Mouse (Mus musculus): Measurements from ENCODE around the gene Sost.

Sost gene

DNA sequence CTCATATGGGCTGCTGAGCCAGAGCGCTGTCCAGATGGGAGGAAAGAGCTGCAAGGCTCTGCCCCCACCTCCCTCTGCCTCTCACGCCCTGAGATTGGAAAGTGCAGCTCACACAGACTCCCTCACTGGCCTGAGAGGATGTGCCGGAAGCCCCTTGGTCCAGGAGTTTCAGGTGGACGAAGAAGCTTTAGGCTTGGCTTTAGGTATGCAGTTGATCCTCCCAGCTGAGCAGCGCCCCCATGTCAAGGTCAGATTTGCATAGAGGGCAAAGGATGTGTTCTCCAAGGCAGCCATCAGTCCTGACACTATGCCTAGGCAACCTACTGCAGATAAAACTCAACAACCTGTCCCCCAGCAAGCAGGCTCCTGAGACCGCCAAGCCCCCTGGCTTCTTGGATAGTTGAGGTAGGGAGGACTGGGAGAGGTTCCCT is 16.2 kb upstream of the Sost start:
- peak; percentile 36 to 55 for DNase-seq

DNA sequence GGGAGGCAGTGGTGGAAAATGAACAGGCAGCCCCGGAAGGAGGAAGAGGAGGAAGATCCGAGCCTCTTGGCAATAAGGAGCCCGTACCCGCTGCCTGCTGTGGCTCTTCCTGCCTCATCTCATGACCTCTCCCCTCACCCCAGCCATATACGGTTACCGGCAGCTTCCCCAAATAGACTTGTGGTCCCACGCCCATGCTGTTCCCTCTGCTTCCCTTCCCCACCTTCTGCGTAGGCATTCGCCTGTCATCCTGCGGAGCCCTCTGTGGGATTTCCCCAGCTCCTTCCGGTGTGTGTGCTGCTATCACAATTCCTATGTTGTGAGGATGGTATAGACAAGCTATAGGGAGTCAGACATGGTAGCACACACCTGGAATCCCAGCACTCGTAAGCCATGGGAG is 15.0 kb upstream of the Sost start:
- DNase-seq: peak; percentile 69 to 70

DNA sequence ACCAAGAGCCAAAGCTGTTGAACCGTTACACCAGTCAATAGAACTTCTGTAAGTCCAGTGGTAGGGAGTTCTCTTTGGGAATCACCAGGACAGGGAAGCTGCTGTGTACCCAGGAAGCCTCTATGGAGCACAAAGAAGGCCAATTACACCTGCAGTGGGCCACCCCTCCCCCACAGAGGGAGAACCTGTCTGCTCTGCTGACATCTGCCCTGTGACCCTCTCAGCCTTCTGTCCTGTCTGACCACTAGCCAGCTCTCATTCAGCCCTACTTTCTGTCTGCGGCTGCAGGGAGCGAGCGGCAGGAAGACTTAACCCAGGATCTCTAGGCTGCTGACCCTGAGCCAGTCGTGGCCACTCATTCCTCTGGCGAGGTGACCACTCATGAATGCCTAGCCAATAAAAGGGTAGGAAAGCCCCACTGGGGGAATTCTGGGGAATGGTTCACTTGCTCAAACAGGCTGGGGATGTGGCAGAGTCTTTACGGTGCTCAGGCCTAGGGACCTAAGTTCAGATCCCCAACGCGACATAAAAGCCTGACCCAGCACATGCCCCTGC is 13.9 kb upstream of the Sost start:
- no peak for DNase-seq

DNA sequence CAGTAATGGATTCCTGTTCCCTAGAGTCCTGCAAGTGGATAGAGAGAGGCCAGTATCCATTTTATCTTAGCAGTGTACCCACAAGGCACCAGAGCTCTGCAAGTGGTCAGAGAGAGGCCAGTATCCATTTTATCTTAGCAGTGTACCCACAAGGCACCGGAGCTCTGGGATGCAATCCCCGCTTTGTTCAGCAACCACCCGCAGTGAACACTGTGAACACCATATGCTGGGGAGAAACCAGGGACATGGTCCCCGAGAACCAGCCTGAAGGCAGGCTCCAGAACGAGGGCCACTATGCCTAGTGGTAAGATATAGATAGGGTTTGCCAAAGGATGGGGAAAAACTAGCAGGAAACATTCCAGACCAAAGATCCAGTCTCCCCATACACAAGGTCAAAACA is 12.3 kb upstream of the Sost start:
- DNase-seq: no peak

DNA sequence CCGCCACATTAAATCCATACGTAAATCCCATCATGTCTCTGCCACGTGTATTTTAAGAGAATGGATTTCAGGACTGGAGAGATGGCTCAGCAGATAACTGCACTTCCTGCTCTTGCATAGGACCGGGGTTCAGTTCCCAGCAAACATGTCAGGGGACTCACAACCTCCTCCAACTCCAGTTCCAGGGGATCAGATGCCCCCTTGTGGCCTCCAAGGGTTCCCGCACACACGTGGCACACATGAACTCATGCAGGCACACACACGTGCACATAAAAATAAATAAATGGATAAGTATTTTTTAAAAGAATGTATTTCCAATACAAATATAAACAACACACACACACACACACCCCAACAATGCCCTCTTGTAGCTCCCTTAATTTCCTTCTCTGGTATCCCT is 10.1 kb upstream of the Sost start:
- no peak for DNase-seq

DNA sequence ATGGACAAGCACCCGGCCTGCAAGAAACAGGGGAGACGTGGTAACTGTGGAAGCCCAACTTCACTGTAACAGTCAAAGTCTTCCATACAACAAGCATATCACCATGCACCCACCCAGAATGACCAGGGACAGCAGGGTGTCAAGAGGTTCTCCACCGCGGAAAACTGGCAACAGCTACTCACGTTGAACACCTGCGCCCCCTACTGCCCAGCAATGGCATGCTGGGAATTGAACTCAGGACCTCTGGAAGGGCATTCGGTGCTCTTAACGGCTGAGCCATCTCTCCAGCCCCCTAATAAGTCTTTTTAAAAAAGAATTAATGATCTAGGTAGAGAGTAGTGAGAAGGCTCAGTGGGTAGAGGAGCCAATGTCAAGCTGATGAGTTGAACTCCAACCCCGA is 8.1 kb upstream of the Sost start:
- peak in 1 of 2 experiments; percentile 49 for DNase-seq

DNA sequence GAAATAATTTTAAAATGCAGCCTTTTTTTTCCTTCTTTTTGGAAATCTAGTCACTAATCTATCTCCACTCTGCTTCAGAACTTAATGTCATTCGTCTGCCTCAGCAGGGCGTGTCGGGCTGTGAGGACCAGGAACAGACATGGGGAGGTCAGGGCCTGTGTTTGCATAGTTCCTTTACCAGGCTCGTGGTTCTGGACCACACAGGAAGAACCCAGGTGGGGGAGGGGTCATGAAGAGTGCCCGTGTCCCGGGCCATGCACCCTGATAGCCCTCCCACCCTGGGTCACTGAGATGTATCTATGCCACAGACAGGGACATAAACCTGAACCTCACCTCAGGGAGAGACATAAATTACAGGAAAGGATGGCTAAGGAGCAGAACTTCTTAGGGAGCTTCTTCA is 7.4 kb upstream of the Sost start:
- peak in 1 of 2 experiments; percentile 17 for DNase-seq

DNA sequence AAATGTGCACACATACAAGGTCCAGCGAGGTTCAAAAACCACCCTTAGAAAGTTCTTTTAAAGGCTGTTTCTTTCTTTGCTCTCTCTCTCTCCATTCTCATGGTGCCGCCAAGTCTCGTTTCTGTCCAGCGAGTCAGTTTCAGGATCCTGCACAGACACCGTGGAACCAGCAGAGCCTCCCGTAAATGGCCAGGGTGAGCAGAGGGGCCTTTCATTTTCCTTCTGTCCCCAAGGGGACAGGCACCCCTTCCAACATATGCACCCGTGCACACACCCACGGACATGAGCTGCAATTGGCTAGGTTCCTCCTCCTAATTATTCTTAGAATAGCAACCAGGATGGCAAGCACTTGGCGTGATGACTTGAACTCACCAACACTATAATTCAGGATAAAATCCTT is 6.7 kb upstream of the Sost start:
- DNase-seq: no peak

DNA sequence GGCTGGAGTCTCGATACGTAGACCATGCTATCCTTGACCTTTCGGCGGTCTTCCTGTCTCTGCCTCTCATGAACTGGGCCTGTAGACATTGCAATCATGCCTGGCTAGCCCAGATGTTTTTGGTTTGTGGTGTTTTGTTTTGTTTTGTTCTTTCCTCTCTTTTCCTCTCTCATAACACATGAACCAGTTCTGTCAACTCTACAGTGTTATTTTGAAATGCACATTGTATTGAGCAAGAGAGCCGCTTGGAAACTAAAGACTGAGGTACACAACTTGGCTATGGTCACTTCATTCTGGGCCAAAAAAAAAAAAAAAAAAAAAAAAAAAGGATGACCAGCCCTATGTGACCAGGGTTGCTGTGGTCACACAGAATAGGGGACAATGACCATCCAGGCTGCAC is 5.8 kb upstream of the Sost start:
- no peak for DNase-seq

DNA sequence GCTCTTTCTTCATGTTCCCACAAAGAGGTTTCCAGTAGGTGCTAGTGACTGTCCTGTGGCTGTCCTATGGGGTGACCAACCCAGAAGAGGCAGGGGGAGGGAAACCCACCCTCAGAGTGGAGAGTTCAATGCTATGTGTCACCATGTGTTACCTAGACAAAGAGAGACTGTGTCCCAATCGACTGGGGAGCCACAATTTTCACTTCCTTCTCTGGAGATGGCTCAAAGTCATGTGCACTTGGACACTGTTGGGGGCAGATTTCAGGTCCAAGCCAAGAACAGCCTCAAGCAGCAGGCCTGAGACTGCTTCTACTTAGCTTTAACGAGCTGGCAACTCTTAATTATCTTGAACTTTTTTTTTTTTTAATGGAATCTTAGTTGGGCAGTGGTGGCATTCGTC is 5.3 kb upstream of the Sost start:
- peak in 1 of 2 experiments; percentile 24 for DNase-seq

DNA sequence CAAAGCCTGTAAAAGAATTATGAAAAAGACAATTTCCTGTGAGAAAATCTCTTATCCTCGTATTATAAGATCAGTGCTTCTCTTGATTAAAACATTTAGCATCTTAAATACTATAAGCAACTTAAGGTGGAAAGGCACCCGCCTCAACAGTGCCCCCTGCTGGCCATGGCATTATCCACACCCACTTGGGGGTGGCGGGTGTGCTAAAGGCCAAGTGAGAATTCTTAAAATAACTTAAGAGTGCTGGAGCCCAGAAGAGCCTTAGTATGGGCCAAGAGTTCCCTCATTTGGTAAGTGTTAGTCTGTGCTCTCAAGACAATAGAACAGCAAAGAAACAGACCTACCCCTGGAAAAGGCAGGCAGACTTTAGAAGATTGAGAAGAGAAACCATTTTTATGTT is 4.6 kb upstream of the Sost start:
- DNase-seq: peak; percentile 65 to 72

DNA sequence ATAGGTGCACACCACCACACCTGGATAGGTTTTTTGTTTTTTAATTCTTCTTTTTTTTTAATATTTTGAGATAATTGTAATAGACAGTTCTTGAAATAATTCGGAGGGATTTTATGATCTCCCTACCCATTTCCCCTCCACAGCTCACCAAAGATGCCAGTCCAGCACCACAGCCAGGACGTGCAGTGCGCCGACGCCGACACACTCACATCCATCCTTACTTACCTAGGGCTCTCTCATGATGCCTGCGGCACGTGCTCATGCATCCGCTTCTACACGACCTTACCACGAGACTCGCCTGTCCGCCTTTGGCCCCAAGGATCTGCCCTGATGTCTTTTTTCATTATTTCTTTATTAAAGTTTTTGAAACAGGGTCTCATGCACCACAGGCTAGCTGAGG is 3.0 kb upstream of the Sost start:
- DNase-seq: no peak

DNA sequence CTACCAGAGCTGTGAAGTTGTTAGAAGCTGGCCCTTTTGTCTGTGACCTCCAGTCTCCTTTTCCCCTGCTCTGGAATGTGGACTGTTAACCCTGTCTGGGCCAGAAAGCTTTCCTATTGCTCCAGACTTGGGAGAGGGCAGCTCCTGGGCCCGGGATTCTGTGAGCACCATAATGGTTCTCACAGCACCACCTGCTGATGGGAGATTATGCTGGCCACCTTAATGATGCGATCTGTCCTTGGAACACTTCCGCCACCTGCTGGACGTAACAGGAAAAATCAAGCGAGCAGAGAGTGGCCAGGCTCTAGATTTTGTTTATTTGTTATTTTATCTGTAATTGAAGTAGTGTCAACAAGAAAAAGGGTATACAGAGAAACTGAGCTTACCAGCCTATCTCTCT is 2.0 kb upstream of the Sost start:
- peak; percentile 72 to 86 for DNase-seq

DNA sequence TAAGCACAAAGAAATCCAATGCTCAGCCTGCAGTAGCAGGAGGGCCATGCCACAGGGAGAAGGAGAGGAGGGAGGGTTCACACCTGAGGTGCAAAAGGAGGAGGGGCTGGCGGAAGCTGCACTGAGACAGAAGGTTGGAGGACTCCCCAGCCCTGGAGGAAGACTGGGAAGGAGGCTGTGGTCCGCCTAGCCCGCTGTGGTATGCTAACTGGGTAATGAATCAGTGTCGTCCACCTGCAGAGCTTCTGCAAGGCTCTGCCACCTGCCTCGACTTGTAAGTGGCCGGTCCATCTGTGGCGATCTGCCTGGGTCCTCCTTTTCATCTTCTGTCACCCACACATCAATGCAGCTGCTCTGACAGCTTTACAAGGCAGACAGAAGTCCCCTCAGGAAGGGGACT is 1.5 kb upstream of the Sost start:
- DNase-seq: no peak

DNA sequence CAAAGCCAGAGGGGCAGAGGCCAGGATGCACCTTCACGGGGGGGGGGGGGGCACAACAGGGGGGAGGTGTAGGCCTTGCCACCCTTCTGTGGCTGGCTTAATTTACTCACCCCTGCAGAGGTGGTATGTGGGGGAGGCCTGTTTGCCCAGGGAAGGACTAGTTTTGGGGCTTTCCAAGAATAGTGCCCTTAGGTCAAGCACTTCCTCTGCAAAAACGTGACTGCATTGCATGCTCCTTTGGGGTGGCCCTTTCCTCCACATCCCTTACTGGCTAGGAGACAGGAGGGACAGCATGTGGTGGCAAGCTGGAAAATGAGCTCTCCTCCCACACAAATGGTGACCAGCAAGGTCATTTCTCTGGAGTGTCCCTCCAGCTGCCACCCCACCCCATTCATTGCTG is 1.3 kb downstream of the Sost start:
- no peak for DNase-seq

DNA sequence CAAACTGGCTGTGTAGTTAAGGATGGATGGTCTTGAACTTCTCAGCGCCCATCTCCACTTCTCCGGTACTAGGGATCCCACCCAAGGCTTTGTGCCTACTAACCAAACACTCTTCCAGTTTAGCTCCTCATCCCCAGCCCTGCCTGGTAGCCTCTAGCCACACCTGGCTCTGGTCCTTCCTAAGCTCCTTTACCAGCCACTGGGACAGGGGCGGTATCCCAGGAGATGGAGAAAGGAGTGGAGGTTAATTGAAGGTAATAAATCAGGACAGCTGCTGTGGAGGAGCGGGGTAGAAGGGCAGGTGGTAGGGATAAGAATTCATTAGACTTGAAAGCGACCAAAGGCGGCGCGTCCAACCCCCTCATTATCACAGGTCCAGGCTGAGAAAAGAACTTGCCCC is 2.2 kb downstream of the Sost start:
- DNase-seq: no peak

DNA sequence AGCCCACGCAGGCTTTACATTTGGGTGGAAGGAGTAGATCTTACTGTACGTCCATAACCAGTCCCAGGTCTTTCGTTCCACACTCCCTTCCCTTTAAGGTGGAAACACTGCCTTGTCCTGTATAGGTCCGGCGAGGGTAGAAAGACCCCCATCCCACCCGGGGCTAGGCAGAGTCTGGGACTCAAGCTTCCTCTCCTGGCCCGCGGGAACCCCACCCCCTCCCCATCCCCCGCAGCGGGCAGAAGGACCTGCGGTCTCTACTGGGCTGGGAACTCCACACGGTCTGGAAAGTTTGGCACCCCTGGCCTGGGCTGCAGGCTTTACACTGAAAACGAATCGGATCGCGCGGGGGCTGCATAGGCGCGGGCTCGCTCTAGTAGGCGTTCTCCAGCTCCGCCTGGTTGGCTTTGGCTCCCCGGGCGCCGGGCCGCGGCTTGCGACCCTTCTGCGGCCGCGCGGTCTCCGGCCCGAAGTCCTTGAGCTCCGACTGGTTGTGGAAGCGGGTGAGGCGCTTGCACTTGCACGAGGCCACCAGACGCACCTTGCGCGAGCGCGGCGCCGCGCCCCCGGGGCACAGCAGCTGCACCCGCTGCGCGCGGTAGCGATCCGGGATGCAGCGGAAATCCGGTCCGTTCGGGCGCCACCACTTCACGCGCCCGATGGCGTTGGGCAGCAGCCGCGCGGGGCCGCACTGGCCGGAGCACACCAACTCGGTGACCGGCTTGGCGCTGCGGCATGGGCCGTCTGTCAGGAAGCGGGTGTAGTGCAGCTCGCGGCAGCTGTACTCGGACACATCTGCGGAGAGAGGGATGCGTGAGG is 3.1 kb downstream of the Sost start:
- peak; percentile 42 to 61 for DNase-seq

DNA sequence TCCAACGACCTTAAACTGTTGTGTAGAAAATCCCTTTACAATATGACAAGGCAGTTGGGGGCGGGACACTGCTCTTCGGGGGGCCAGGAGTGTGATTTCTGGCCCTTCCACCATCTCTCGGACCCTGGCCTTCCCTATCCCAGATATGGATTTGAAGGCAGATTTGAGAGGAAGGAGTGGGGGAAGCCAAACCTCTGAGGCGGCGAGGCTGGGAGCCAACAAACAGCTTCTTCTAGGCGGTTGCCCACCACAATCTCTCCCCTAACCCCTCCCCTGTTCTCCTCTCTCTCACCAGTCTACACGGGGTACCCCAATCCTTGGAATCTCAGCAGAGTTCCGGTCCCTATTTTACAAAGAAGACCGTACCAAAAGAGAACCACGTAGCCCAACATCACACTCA is 3.8 kb downstream of the Sost start:
- DNase-seq: no peak

DNA sequence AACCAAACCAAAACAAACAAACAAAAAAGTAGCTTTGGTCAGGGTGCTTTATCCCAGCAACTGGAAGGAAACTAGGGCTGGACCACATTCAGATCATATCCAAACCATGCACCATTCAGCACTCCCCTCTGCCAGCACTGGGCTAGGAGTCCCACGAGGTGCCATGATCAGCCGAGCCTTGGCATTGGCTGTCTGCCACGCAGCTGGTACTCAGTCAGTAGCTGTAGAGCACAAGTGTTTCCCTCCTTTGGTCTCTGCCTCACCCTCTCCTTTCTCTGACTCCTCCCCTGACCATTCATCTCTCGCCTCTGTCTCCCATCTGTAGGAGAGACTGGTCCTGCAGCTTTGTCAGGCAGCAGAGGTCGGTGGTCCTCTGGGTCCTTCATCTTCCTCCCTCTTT is 9.3 kb downstream of the Sost start:
- no peak for DNase-seq

DNA sequence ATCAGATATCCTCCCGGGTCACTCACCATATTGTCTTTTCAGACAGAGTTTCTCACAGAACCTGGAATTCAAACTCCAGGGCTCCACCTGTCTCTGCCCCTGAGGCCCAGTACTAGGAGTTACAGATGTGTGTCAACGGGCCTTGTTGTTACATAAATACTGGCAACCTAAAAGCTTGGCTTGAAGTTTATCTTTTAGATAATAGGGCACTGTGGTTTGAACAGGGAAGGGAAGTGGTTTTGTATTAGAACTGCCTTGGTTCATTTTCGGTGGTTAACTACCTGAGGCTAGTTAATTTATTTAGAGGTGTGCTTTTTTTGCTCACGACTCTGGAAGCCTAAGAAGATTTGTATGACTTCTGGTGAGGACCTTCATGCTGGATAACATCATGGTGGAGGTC is 13.4 kb downstream of the Sost start:
- no peak for DNase-seq

DNA sequence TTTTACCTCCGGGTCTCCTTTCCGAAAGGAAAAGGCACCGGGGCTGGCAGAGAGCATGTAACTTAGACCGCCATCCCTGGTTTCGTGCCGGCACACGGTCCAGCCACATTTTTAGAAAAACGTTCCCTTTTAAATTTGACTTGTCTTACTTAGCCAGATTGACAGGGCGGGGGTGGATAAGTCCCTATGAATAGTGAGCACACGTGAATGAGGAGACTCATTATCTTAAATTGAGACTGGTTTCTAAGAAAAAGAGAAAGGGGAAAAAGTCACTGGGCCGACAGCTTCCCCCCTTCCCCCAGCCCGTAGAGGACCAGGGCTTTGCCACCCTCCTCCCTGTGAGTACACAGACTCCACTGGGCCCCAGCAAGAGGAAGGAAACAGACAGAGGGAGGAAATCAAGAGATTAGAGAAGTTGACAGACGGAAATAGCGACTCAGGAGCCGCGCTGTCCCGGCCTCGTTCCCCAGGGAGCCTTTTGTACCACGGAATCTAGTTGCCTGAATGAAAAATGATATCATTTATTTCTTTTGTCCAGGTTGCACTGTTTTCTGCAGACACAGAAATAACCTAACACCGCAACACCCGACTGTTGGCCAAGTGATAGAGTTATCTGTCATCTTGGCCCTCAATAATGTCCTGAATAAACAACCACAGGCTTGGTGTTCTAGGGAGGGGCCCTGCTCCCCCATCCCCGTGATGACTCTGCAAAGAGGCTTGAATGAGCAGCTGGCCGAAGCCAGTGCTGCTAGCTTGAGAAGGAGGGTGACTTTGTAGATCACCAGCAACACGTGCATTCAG is 14.1 kb downstream of the Sost start:
- DNase-seq: peak; percentile 60 to 80

DNA sequence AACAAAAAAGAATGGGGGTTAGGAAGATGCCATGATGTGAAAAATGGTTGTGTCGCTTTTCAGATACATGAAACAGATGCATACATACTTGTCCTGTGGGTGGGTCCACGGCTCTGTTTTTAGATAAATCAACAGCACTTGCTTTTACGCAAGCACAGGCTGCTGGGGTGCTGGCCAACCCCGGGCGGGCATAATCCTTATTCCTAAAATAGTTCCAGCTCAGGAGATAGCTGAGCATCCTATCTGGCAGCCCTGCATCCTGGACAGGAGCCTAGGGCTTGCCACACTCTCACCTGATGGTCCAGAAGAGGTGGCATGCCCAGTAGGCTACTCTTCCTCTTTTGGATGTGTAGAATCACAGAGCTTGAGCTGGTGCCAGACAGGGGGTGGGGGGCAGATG is 16.8 kb downstream of the Sost start:
- no peak for DNase-seq

DNA sequence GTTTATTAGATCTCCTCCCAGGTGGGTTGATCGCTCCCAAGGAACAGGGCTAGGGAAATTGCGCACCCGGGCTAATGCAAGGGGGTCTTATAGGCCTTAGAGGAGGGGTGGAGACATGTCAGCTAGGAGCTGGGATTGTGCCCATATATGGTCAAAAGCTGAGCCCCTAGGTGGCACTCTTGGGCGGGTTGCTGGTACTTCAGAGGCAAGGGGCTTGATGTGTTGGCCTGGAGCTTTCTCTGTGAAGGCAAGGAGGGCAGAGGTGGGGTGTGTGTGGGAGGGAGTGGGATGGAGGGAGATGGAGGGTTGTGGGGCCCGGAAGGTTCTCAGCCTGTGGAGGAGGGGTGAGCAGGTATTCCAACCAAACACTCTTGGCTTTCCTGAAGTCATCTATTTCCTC is 20.3 kb downstream of the Sost start:
- no peak for DNase-seq

DNA sequence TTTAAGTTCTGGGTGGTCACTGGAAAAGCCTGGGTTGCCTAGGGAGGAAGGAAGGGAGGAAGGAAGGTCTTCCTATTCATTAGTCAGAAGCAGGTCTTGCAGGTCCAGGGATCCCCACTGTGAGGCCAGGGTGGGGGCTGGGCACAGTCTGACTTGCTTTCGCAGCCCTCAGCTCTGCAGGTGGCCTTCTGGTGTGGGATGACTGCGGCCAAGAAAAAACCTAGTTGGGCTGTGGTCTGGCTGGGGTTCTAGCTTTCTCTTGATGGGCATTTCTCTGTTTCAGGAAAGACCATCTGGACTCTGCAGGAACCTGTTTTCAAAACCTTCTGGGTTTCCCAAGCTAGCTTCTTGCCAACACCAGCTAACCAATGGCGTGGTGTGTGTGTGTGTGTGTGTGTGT is 23.8 kb downstream of the Sost start:
- no peak for DNase-seq
